Mouse (Mus musculus): Measurements from ENCODE around the gene Pxmp4. TPM values are rescaled to one million over a fixed set of nuclear protein-coding genes. Genes with fewer than 3 reads are reported as not detected.

Pxmp4 gene
- total RNA-seq (2014; rRNA removed; ENCODE audit: low replicate concordance), result 29.4 and 97.5 TPM in 2 replicates
- 40.0 and 42.7 TPM in 2 replicates for polyA plus RNA-seq (2015; fragmentation: Nextera tagmentation; extraction: Ambion mirVana)

DNA sequence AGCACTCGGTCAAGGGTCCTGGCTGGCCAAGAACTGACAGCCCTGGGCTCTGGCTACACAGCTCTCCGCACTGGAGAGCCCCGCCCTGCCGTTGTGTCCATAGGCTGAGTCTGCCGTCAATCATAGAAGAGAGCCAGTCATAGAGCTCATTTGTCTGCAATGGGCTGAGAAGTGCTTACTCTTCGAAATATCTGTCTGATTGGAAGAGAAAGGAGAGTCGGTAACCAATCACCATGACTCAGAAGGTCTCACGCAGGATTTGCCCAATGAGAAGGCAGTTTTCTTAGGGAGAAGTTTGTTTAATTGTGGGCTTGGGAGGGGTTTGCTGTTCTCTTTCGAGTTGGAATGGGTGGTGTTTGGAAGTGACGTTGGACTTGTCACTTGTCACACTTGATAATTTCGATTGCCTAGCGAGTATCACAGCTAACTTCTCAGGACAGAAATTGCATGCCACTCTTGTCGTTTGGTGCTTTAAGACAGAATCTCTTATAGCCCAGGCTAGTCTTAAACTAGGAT is at the start of gene Pxmp4:
TSS of gene Pxmp4 (minus strand) at position 71 of the 516 bp plus-strand sequence.
- peak; percentile 98 for DNase-seq (ENCODE audit: low spot score)
- Histone ChIP-seq H3K9ac (replicated peaks; ENCODE audit: low read depth, low read length) (peak within 1 kb of the TSS; percentile 80), H3K9me3 (replicated peaks; ENCODE audit: control insufficient read depth, low read length) (no peaks in the 10 kb centered on the region), H3K4me3 (ENCODE audit: low read depth, low read length) (peak within 1 kb of the TSS; percentile 79), H3K36me3 (replicated peaks; ENCODE audit: control insufficient read depth, insufficient read depth, low read length) (no peaks in the 10 kb centered on the region), H3K27me3 (ENCODE audit: control insufficient read depth, insufficient read depth, low read length) (no peaks in the 10 kb centered on the region), H3K4me1 (ENCODE audit: control insufficient read depth, insufficient read depth) (peaks cover 8% of the 10 kb centered on the region), H3K4me2 (ENCODE audit: low read depth, low read length) (peak within 1 kb of the TSS; percentile 76), H3K27ac (ENCODE audit: low read depth) (peak within 1 kb of the TSS; percentile 87)
- WGBS, result under 1% methylated on average over 13 of the region's 13 CpGs
- peak; percentile 100 for ATAC-seq (ENCODE audit: insufficient read depth, low read depth)
- TF ChIP-seq CTCF (IDR thresholded peaks at IDR 0.05; ENCODE audit: low read depth) (no peak), EP300 (IDR thresholded peaks at IDR 0.05; ENCODE audit: low read depth) (no peak)

DNA sequence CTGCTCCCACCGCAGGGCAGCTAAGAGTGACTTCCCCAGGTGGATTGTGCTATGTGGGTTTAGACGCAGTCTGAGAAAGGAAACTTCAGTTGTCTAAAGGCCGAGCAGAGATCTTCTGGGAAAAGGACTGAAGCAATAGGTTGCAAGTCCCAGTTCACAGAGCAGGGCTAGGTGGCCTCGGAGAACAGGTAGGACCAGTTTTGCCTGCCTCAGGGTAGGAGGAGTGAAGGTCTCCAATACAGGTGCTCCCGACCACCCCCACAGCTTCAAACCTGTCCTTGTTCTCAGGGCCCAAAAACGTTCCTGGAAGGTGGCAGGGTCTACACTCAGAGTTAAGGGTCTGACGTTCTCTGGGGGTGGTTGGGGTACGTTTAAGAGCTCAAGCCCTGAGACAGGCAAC is 47.9 kb upstream of the Pxmp4 start, which contains the start of gene Chmp4b:
TSS of gene Chmp4b (plus strand) at position 343 of the 400 bp plus-strand sequence.
- H3K4me1 ChIP-seq (ENCODE audit: control insufficient read depth, insufficient read depth), result no peaks in the 10 kb centered on the region
- no peaks in the 10 kb centered on the region for H3K27me3 ChIP-seq (ENCODE audit: control insufficient read depth, insufficient read depth, low read length)
- H3K4me2 ChIP-seq (ENCODE audit: low read depth, low read length), result no peak within 1 kb of the TSS
- WGBS, result 45% methylated on average over 8 of the region's 8 CpGs
- TF ChIP-seq EP300 (IDR thresholded peaks at IDR 0.05; ENCODE audit: low read depth), result no peak
- no peak for TF ChIP-seq CTCF (IDR thresholded peaks at IDR 0.05; ENCODE audit: low read depth)
- no peak within 1 kb of the TSS for H3K9ac ChIP-seq (replicated peaks; ENCODE audit: low read depth, low read length)
- no peaks in the 10 kb centered on the region for H3K9me3 ChIP-seq (replicated peaks; ENCODE audit: control insufficient read depth, low read length)
- H3K36me3 ChIP-seq (replicated peaks; ENCODE audit: control insufficient read depth, insufficient read depth, low read length), result no peaks in the 10 kb centered on the region
- DNase-seq (ENCODE audit: low spot score) (no peak), ATAC-seq (ENCODE audit: insufficient read depth, low read depth) (no peak)
- no peak within 1 kb of the TSS for H3K27ac ChIP-seq (ENCODE audit: low read depth)
- H3K4me3 ChIP-seq (ENCODE audit: low read depth, low read length), result no peak within 1 kb of the TSS

GRCm38 (mm10) chr2:154650404-154650803 is 46.9 kb upstream of the Pxmp4 start:
- H3K9me3 ChIP-seq (replicated peaks; ENCODE audit: control insufficient read depth, low read length), result no peaks in the 10 kb centered on the region
- no peaks in the 10 kb centered on the region for H3K27me3 ChIP-seq (ENCODE audit: control insufficient read depth, insufficient read depth, low read length)
- H3K4me2 ChIP-seq (ENCODE audit: low read depth, low read length), result no peak overlapping the region
- H3K9ac ChIP-seq (replicated peaks; ENCODE audit: low read depth, low read length), result no peak overlapping the region
- H3K36me3 ChIP-seq (replicated peaks; ENCODE audit: control insufficient read depth, insufficient read depth, low read length), result no peaks in the 10 kb centered on the region; the same call in 1 of the 2 replicates
- no peaks in the 10 kb centered on the region for H3K4me1 ChIP-seq (ENCODE audit: control insufficient read depth, insufficient read depth)
- DNase-seq (ENCODE audit: low spot score), result no peak
- WGBS, result 75% methylated on average over 3 of the region's 3 CpGs
- no peak overlapping the region for H3K4me3 ChIP-seq (ENCODE audit: low read depth, low read length)
- TF ChIP-seq EP300 (IDR thresholded peaks at IDR 0.05; ENCODE audit: low read depth) (no peak), CTCF (IDR thresholded peaks at IDR 0.05; ENCODE audit: low read depth) (no peak)
- ATAC-seq (ENCODE audit: insufficient read depth, low read depth), result no peak
- H3K27ac ChIP-seq (ENCODE audit: low read depth), result no peak overlapping the region

DNA sequence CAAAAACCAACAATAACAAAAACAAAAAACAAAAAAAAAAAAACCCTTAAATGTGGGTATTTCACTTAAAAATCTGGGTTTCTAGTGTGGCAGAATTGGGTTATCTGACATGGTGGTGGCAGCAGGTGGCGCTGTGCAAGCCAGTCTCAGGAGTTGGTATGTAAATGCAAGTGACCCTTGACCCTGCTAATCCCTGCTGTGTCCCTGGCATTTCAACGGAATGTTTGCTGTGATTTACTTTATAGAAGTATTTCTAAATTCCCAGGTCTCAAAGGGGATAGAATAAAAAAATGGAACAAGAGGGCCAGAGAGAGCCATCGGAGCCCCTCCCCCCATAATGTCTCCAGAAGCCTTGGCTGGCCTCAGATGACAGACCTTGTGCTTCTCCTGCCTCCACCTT is 44.6 kb upstream of the Pxmp4 start:
- H3K4me3 ChIP-seq (ENCODE audit: low read depth, low read length), result no peak overlapping the region
- no peak; the same call in 1 of the 2 replicates for ATAC-seq (ENCODE audit: insufficient read depth, low read depth)

DNA sequence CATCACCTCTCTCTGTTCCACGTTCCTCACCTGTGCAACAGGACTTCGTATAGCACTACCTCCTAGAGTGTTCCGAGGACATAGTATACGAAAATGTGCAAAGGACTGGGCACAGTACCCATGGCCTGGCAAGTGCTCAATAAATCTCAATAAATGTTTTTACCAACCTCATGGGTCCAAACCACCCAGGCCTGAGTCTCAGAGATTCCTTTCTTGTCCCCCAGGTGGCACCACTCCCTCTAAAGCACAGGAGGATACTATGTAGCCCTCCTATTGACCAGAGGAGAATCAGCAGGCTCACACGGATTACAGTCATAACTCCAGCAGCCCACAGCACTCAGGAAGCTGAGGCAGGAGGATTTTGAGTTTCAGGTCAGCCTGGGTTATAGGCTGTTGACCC is 43.1 kb upstream of the Pxmp4 start:
- no peaks in the 10 kb centered on the region for H3K27me3 ChIP-seq (ENCODE audit: control insufficient read depth, insufficient read depth, low read length)
- no peaks in the 10 kb centered on the region for H3K4me1 ChIP-seq (ENCODE audit: control insufficient read depth, insufficient read depth)
- H3K36me3 ChIP-seq (replicated peaks; ENCODE audit: control insufficient read depth, insufficient read depth, low read length), result peaks cover 11% of the 10 kb centered on the region
- no peak overlapping the region for H3K4me3 ChIP-seq (ENCODE audit: low read depth, low read length)
- no peak overlapping the region for H3K9ac ChIP-seq (replicated peaks; ENCODE audit: low read depth, low read length)
- TF ChIP-seq CTCF (IDR thresholded peaks at IDR 0.05; ENCODE audit: low read depth), result peak; percentile 46
- no peak for TF ChIP-seq EP300 (IDR thresholded peaks at IDR 0.05; ENCODE audit: low read depth)
- WGBS, result 74% methylated on average over 5 of the region's 5 CpGs
- no peak overlapping the region for H3K4me2 ChIP-seq (ENCODE audit: low read depth, low read length)
- no peak for DNase-seq (ENCODE audit: low spot score)
- no peak overlapping the region for H3K27ac ChIP-seq (ENCODE audit: low read depth)
- H3K9me3 ChIP-seq (replicated peaks; ENCODE audit: control insufficient read depth, low read length), result no peaks in the 10 kb centered on the region
- ATAC-seq (ENCODE audit: insufficient read depth, low read depth), result no peak

More for the DNA sequence above, 44.6 kb upstream of the Pxmp4 start:
- WGBS, result 39% methylated on average over 3 of the region's 3 CpGs
- no peak for DNase-seq (ENCODE audit: low spot score)
- TF ChIP-seq EP300 (IDR thresholded peaks at IDR 0.05; ENCODE audit: low read depth) (no peak), CTCF (IDR thresholded peaks at IDR 0.05; ENCODE audit: low read depth) (peak; percentile 42)
- no peak overlapping the region for H3K4me2 ChIP-seq (ENCODE audit: low read depth, low read length)
- no peaks in the 10 kb centered on the region for H3K9me3 ChIP-seq (replicated peaks; ENCODE audit: control insufficient read depth, low read length)
- no peaks in the 10 kb centered on the region for H3K27me3 ChIP-seq (ENCODE audit: control insufficient read depth, insufficient read depth, low read length)
- no peaks in the 10 kb centered on the region for H3K4me1 ChIP-seq (ENCODE audit: control insufficient read depth, insufficient read depth)
- H3K36me3 ChIP-seq (replicated peaks; ENCODE audit: control insufficient read depth, insufficient read depth, low read length), result peaks cover 11% of the 10 kb centered on the region
- H3K9ac ChIP-seq (replicated peaks; ENCODE audit: low read depth, low read length), result no peak overlapping the region
- H3K27ac ChIP-seq (ENCODE audit: low read depth), result no peak overlapping the region
